Mouse (Mus musculus): ENCODE measurements around the gene Gsto2.

Gsto2 gene

GRCm38 (mm10) chr19:47891562-47892312 is 26.4 kb downstream of the Gsto2 start:
- no peak for TF ChIP-seq CTCF (conservative IDR thresholded peaks at IDR 0.05; ENCODE audit: low read length)
- TF ChIP-seq POU5F1 (IDR thresholded peaks at IDR 0.05; ENCODE audit: borderline replicate concordance, low read length) = no peak
- TF ChIP-seq NANOG (IDR thresholded peaks at IDR 0.05; ENCODE audit: borderline replicate concordance, low read length) = no peak

DNA sequence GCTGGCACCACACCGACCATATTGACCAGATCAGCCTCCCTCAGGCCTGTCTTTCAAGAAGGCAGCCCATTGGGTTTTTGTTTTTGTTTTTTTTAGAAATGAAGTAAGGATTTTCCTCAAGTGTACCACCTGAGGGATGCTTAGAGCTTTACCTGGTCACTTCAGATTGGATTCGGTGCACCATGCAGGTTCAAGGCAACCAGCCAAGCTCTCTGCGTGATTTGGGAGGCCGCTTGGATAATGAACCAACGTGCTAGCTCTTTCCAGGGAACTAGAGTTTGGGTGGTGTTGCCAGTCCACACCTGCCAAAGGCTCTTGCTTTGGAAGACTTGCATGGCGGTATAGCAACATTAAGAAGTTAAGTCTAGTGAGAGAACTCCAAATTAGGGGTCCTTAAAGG is 27.8 kb downstream of the Gsto2 start:
- Histone ChIP-seq H3K4me3 (replicated peaks; ENCODE audit: low read length) (no peak overlapping the region), H3K4me1 (replicated peaks; ENCODE audit: low read depth, low read length) (peaks cover 8% of the 10 kb centered on the region), H3K9me3 (ENCODE audit: low read length) (0 out of 2 replicates have a peak, but pooled peaks cover 8% of the 10 kb centered on the region), H3K27me3 (ENCODE audit: insufficient read depth, low read length) (peaks cover 22% of the 10 kb centered on the region; the same call in 1 of the 2 replicates), H3K36me3 (ENCODE audit: insufficient read depth, low read length) (no peaks in the 10 kb centered on the region)
- TF ChIP-seq CTCF (conservative IDR thresholded peaks at IDR 0.05; ENCODE audit: low read length) (no peak), NANOG (IDR thresholded peaks at IDR 0.05; ENCODE audit: borderline replicate concordance, low read length) (no peak)

More at GRCm38 (mm10) chr19:47891562-47892312, 26.4 kb downstream of the Gsto2 start:
- peaks cover 8% of the 10 kb centered on the region for H3K4me1 ChIP-seq (replicated peaks; ENCODE audit: low read depth, low read length)
- H3K36me3 ChIP-seq (ENCODE audit: insufficient read depth, low read length) = no peaks in the 10 kb centered on the region
- H3K4me3 ChIP-seq (replicated peaks; ENCODE audit: low read length) = no peak overlapping the region
- no peaks in the 10 kb centered on the region for H3K9me3 ChIP-seq (ENCODE audit: low read length)
- peaks cover 16% of the 10 kb centered on the region; the same call in 1 of the 2 replicates for H3K27me3 ChIP-seq (ENCODE audit: insufficient read depth, low read length)

- no peak for TF ChIP-seq NANOG (IDR thresholded peaks at IDR 0.05; ENCODE audit: borderline replicate concordance, low read length)
- no peak for TF ChIP-seq CTCF (conservative IDR thresholded peaks at IDR 0.05; ENCODE audit: low read length)
- TF ChIP-seq POU5F1 (IDR thresholded peaks at IDR 0.05; ENCODE audit: borderline replicate concordance, low read length) = no peak
- Histone ChIP-seq H3K4me1 (replicated peaks; ENCODE audit: low read depth, low read length) (peaks cover 15% of the 10 kb centered on the region), H3K36me3 (ENCODE audit: insufficient read depth, low read length) (no peaks in the 10 kb centered on the region), H3K27me3 (ENCODE audit: insufficient read depth, low read length) (peaks cover 34% of the 10 kb centered on the region; the same call in 1 of the 2 replicates), H3K4me3 (replicated peaks; ENCODE audit: low read length) (no peak overlapping the region), H3K9me3 (ENCODE audit: low read length) (0 out of 2 replicates have a peak, but pooled peaks cover 8% of the 10 kb centered on the region)
Measured at GRCm38 (mm10) chr19:47898472-47899079, 33.2 kb downstream of the Gsto2 start.

- TF ChIP-seq NANOG (IDR thresholded peaks at IDR 0.05; ENCODE audit: borderline replicate concordance, low read length) (no peak), CTCF (conservative IDR thresholded peaks at IDR 0.05; ENCODE audit: low read length) (peak; percentile 46)
- 0 out of 2 replicates have a peak, but pooled peaks cover 8% of the 10 kb centered on the region for H3K9me3 ChIP-seq (ENCODE audit: low read length)
- peaks cover 31% of the 10 kb centered on the region; the same call in 1 of the 2 replicates for H3K27me3 ChIP-seq (ENCODE audit: insufficient read depth, low read length)
- no peaks in the 10 kb centered on the region for H3K36me3 ChIP-seq (ENCODE audit: insufficient read depth, low read length)
- H3K4me1 ChIP-seq (replicated peaks; ENCODE audit: low read depth, low read length) = peaks cover 18% of the 10 kb centered on the region
- H3K4me3 ChIP-seq (replicated peaks; ENCODE audit: low read length) = no peak overlapping the region
Measured at GRCm38 (mm10) chr19:47900012-47900411, 34.7 kb downstream of the Gsto2 start.

GRCm38 (mm10) chr19:47900558-47900957 is 35.2 kb downstream of the Gsto2 start:
- Histone ChIP-seq H3K36me3 (ENCODE audit: insufficient read depth, low read length) (no peaks in the 10 kb centered on the region), H3K9me3 (ENCODE audit: low read length) (0 out of 2 replicates have a peak, but pooled peaks cover 8% of the 10 kb centered on the region), H3K4me1 (replicated peaks; ENCODE audit: low read depth, low read length) (peaks cover 23% of the 10 kb centered on the region), H3K4me3 (replicated peaks; ENCODE audit: low read length) (no peak overlapping the region), H3K27me3 (ENCODE audit: insufficient read depth, low read length) (peaks cover 26% of the 10 kb centered on the region; the same call in 1 of the 2 replicates)
- TF ChIP-seq POU5F1 (IDR thresholded peaks at IDR 0.05; ENCODE audit: borderline replicate concordance, low read length) (no peak), NANOG (IDR thresholded peaks at IDR 0.05; ENCODE audit: borderline replicate concordance, low read length) (no peak), CTCF (conservative IDR thresholded peaks at IDR 0.05; ENCODE audit: low read length) (no peak)

GRCm38 (mm10) chr19:47902316-47903201 is 37.2 kb downstream of the Gsto2 start:
- H3K9me3 ChIP-seq (ENCODE audit: low read length) = 0 out of 2 replicates have a peak, but pooled peaks cover 5% of the 10 kb centered on the region

GRCm38 (mm10) chr19:47903679-47904078 is 38.3 kb downstream of the Gsto2 start:
- TF ChIP-seq NANOG (IDR thresholded peaks at IDR 0.05; ENCODE audit: borderline replicate concordance, low read length) = no peak
- TF ChIP-seq CTCF (conservative IDR thresholded peaks at IDR 0.05; ENCODE audit: low read length) = no peak
- no peak for TF ChIP-seq POU5F1 (IDR thresholded peaks at IDR 0.05; ENCODE audit: borderline replicate concordance, low read length)

More at GRCm38 (mm10) chr19:47902316-47903201, 37.2 kb downstream of the Gsto2 start:
- TF ChIP-seq NANOG (IDR thresholded peaks at IDR 0.05; ENCODE audit: borderline replicate concordance, low read length) (no peak), CTCF (conservative IDR thresholded peaks at IDR 0.05; ENCODE audit: low read length) (no peak), POU5F1 (IDR thresholded peaks at IDR 0.05; ENCODE audit: borderline replicate concordance, low read length) (no peak)
- Histone ChIP-seq H3K36me3 (ENCODE audit: insufficient read depth, low read length) (no peaks in the 10 kb centered on the region), H3K27me3 (ENCODE audit: insufficient read depth, low read length) (peaks cover 19% of the 10 kb centered on the region; the same call in 1 of the 2 replicates), H3K4me1 (replicated peaks; ENCODE audit: low read depth, low read length) (peaks cover 26% of the 10 kb centered on the region), H3K4me3 (replicated peaks; ENCODE audit: low read length) (no peak overlapping the region)

GRCm38 (mm10) chr19:47905081-47905480 is 39.7 kb downstream of the Gsto2 start:
- TF ChIP-seq CTCF (conservative IDR thresholded peaks at IDR 0.05; ENCODE audit: low read length) (no peak), NANOG (IDR thresholded peaks at IDR 0.05; ENCODE audit: borderline replicate concordance, low read length) (no peak), POU5F1 (IDR thresholded peaks at IDR 0.05; ENCODE audit: borderline replicate concordance, low read length) (no peak)
- peaks cover 43% of the 10 kb centered on the region for H3K4me1 ChIP-seq (replicated peaks; ENCODE audit: low read depth, low read length)
- H3K9me3 ChIP-seq (ENCODE audit: low read length) = no peaks in the 10 kb centered on the region
- peaks cover 25% of the 10 kb centered on the region for H3K27me3 ChIP-seq (ENCODE audit: insufficient read depth, low read length)
- no peaks in the 10 kb centered on the region for H3K36me3 ChIP-seq (ENCODE audit: insufficient read depth, low read length)
- H3K4me3 ChIP-seq (replicated peaks; ENCODE audit: low read length) = no peak overlapping the region

More at GRCm38 (mm10) chr19:47903679-47904078, 38.3 kb downstream of the Gsto2 start:
- Histone ChIP-seq H3K36me3 (ENCODE audit: insufficient read depth, low read length) (no peaks in the 10 kb centered on the region), H3K27me3 (ENCODE audit: insufficient read depth, low read length) (peaks cover 20% of the 10 kb centered on the region; the same call in 1 of the 2 replicates), H3K9me3 (ENCODE audit: low read length) (no peaks in the 10 kb centered on the region), H3K4me3 (replicated peaks; ENCODE audit: low read length) (no peak overlapping the region), H3K4me1 (replicated peaks; ENCODE audit: low read depth, low read length) (peaks cover 32% of the 10 kb centered on the region)

Data from E14TG2a.4 (cell line).